Mouse (Mus musculus) limb, embryonic 14.5 days (tissue): ENCODE results near the gene Atp11c. TPM values are rescaled to one million over a fixed set of nuclear protein-coding genes. Genes with fewer than 3 reads are reported as not detected.

Source experiments
- ATAC-seq: fragments of 200-750 bp; cut with Nextera tagmentation; 2 replicates; pipeline ENCODE4 v1.8.0; 2017; ENCODE audit warnings: low read depth, moderate number of reproducible peaks, moderate TSS enrichment; ENCODE audit not compliant: low FRiP score
- DNase-seq: peaks from one replicate; pipeline ENCODE4 v3.0.0-alpha.2; 2015; ENCODE audit warnings: low spot score
- H3K27ac ChIP-seq: fragments of 300-500 bp; sonication (generic); replicated peaks from 2 replicates; pipeline ENCODE4 v1.5.1; 2014; ENCODE audit warnings: low read depth, mild to moderate bottlenecking, low read length, moderate library complexity, mixed read lengths
- H3K27me3 ChIP-seq: fragments of 300-500 bp; sonication (generic); 2 replicates; pipeline ENCODE4 v1.6.1; 2014; ENCODE audit warnings: low read length, mixed read lengths; ENCODE audit not compliant: control insufficient read depth, insufficient read depth
- H3K36me3 ChIP-seq: fragments of 300-500 bp; sonication (generic); 2 replicates; pipeline ENCODE4 v1.6.1; 2014; ENCODE audit warnings: mild to moderate bottlenecking, low read length, moderate library complexity, mixed read lengths; ENCODE audit not compliant: control insufficient read depth, insufficient read depth
- H3K4me1 ChIP-seq: fragments of 300-500 bp; sonication (generic); 2 replicates; pipeline ENCODE4 v1.6.1; 2014; ENCODE audit warnings: antibody characterized with exemption, low read length, mixed read lengths; ENCODE audit not compliant: control insufficient read depth, insufficient read depth
- H3K4me2 ChIP-seq: fragments of 300-500 bp; sonication (generic); replicated peaks from 2 replicates; pipeline ENCODE4 v1.6.1; 2014; ENCODE audit warnings: low read depth, mild to moderate bottlenecking, low read length, moderate library complexity; ENCODE audit not compliant: severe bottlenecking
- H3K4me3 ChIP-seq: fragments of 300-500 bp; sonication (generic); replicated peaks from 2 replicates; pipeline ENCODE4 v1.5.1; 2014; ENCODE audit warnings: low read length
- H3K9ac ChIP-seq: fragments of 300-500 bp; sonication (generic); 2 replicates; pipeline ENCODE4 v1.6.1; 2014; ENCODE audit warnings: mild to moderate bottlenecking, low read depth, low read length, moderate library complexity; ENCODE audit not compliant: severe bottlenecking
- H3K9me3 ChIP-seq: fragments of 300-500 bp; sonication (generic); 2 replicates; pipeline ENCODE4 v1.6.1; 2016; ENCODE audit warnings: low read length; ENCODE audit not compliant: control insufficient read depth
- POLR2A ChIP-seq: fragments of 200-500 bp; IDR thresholded peaks from 2 replicates; pipeline ENCODE4 v1.8.0; 2012; ENCODE audit warnings: inconsistent platforms, mild to moderate bottlenecking, moderate library complexity, borderline replicate concordance; ENCODE audit not compliant: insufficient read depth, insufficient read length; ENCODE audit errors: extremely low read depth
- WGBS: fragments of 180-500 bp; shearing (Covaris S2); extraction: QIAGEN DNeasy Blood & Tissue Kit; methylation state at CpG from one replicate; pipeline ENCODE4 v1.1.7; 2014; 5-methylcytosine and 5-hydroxymethylcytosine counted together
- polyA plus RNA-seq, 2 experiments: library from polyadenylated mRNA; depleted of rRNA in 1 of 2; stranded (reverse) in 1 of 2; unstranded in 1 of 2; fragments of >200 nt; fragmentation: Nextera tagmentation in 1 of 2; extraction: Ambion mirVana in 1 of 2; gene quantifications; 2 replicates each; pipeline versions ENCODE4 v1.2.1 to v1.2.3; 2012 to 2014

The Atp11c gene
- 10.2 and 10.6 TPM in 2 replicates for polyA plus RNA-seq (2012; rRNA removed)
- polyA plus RNA-seq (2014; fragmentation: Nextera tagmentation; extraction: Ambion mirVana): 8.7 and 8.9 TPM in 2 replicates

DNA sequence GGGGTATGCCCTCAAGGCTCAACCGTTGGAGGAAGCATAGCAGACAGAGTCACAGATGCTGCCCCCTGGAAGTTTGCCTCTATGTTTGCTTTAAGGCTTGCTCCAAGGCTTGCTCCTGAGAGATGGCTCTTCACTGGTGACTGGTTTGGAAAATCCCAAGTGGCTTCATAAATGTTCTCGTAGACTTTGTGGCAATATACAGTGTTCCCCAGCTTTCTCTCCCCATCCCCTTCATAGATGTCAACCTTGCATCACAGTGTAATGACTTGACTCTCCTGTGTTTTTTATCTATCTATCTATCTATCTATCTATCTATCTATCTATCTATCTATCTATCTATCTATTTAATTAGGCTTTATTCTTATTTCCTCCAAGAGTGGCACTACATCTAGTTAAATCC lies at the start of gene Atp11c:
Gene Atp11c (minus strand): TSS at position 101 of the 400 bp plus-strand sequence.
- TF ChIP-seq POLR2A: no peak
- Histone ChIP-seq H3K36me3 (no peaks in the 10 kb centered on the region), H3K27me3 (no peaks in the 10 kb centered on the region), H3K27ac (no peak within 1 kb of the TSS), H3K4me2 (no peak within 1 kb of the TSS), H3K9ac (no peak within 1 kb of the TSS), H3K4me1 (no peaks in the 10 kb centered on the region), H3K9me3 (no peaks in the 10 kb centered on the region), H3K4me3 (no peak within 1 kb of the TSS)
- no peak for DNase-seq
- ATAC-seq: no peak
- 88% methylated on average over 2 of the region's 2 CpGs for WGBS

DNA sequence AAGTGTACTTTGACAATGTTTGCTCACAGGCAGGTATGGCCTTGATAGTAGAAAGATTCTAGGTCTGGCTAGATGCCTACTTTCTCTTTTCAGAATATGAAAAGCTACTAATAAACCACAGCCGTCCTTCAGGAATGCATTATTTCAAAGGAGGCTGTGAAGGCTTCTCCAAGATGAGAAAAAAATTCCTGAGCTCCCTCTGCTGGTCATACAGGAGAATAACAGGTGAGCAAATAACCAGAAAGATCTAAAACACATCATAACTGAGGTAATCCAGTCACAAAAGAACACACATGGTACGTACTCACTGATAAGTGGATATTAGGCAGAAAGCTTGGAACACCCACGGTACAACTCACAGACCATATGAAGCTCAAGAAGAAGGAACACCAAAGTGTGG lies 16.7 kb upstream of the Atp11c start:
- H3K9me3 ChIP-seq: no peaks in the 10 kb centered on the region
- no peak overlapping the region for H3K27ac ChIP-seq
- no peak overlapping the region for H3K4me2 ChIP-seq
- DNase-seq (peak; percentile 36), ATAC-seq (no peak)
- no peak for TF ChIP-seq POLR2A
- no peaks in the 10 kb centered on the region for H3K36me3 ChIP-seq
- 42% methylated on average over 3 of the region's 3 CpGs for WGBS
- no peak overlapping the region for H3K4me3 ChIP-seq
- H3K27me3 ChIP-seq: no peaks in the 10 kb centered on the region
- no peak overlapping the region for H3K9ac ChIP-seq
- no peaks in the 10 kb centered on the region for H3K4me1 ChIP-seq

DNA sequence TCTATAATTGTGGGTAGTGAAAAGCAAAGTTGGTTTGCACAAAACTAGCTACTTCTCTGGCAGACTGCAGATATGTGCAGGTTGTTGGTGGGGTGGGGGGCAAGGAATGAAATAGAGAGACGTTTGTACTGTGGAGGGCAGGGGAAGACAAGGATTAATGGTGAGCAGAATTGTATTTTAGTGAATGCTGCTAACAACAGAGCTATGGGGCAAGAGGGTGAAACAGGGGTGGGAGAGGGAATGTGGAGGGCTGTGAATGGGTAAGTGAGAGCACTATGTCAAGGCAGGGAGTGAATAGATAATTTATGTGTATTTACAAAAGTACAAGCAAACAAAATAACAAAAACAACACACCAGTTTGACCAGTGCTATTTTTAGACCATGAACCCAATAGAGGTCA lies 22.0 kb downstream of the Atp11c start:
- Histone ChIP-seq H3K9me3 (no peaks in the 10 kb centered on the region), H3K9ac (no peak overlapping the region), H3K27ac (no peak overlapping the region), H3K27me3 (no peaks in the 10 kb centered on the region), H3K4me2 (no peak overlapping the region), H3K4me3 (no peak overlapping the region), H3K4me1 (no peaks in the 10 kb centered on the region), H3K36me3 (no peaks in the 10 kb centered on the region)
- DNase-seq (no peak), ATAC-seq (no peak)
- 14% methylated on average over 1 of the region's 1 CpGs for WGBS
- TF ChIP-seq POLR2A: no peak

DNA sequence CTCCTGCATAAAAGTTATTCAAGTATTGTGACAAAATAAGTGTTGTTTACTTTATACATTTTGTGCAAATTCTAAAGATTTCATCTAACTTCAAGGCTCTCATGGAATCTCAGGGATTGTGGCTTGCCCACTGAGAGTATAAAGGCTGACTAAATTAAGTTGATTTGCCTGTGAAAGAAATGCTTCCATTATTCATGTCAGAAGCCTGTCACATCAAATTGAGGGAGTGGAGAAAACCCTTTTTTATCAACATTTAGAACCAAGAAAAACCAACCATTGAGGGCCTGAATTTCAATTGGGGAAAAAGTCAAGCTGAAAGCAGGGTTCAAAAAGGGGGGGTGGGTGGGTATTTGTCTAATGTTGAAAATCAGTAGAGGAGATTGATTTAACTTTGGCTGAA lies 23.5 kb downstream of the Atp11c start:
- no peaks in the 10 kb centered on the region for H3K4me1 ChIP-seq
- ATAC-seq: no peak
- no peak for TF ChIP-seq POLR2A

DNA sequence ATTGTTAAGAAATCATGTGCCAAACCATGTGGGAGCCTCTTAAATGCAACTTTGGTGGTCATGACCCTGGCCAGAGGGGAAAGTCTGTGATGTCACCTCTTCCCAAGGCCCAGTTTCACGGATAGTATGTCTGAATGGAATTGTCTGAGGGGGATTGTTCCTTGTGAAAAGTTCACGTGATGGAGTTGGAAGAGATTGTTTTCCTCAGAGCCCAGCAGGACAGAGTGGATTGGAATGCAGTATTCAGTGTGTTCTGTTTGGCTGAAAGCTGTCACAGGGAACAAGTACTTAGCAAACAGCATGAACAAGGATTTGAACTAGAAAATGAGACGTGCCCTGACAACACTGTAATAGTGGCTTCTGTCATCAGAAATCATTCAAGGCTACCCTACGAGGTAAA lies 37.3 kb downstream of the Atp11c start:
- DNase-seq: no peak
- 45% methylated on average over 4 of the region's 4 CpGs for WGBS

More for the DNA sequence above, 23.5 kb downstream of the Atp11c start:
- Histone ChIP-seq H3K4me3 (no peak overlapping the region), H3K9ac (no peak overlapping the region), H3K27me3 (no peaks in the 10 kb centered on the region), H3K27ac (no peak overlapping the region), H3K36me3 (no peaks in the 10 kb centered on the region), H3K9me3 (no peaks in the 10 kb centered on the region), H3K4me2 (no peak overlapping the region)
- DNase-seq: no peak

More for the DNA sequence above, 37.3 kb downstream of the Atp11c start:
- ATAC-seq: no peak
- H3K9me3 ChIP-seq: no peaks in the 10 kb centered on the region
- no peaks in the 10 kb centered on the region for H3K27me3 ChIP-seq
- no peak for TF ChIP-seq POLR2A
- H3K4me2 ChIP-seq: no peak overlapping the region
- no peaks in the 10 kb centered on the region for H3K36me3 ChIP-seq
- no peak overlapping the region for H3K9ac ChIP-seq
- no peaks in the 10 kb centered on the region for H3K4me1 ChIP-seq
- H3K4me3 ChIP-seq: no peak overlapping the region
- H3K27ac ChIP-seq: no peak overlapping the region
